Mouse (Mus musculus) erythroblast, adult 5-6 weeks (primary cell): Measurements from ENCODE around the gene Otx2. TPM values are rescaled to one million over a fixed set of nuclear protein-coding genes. Genes with fewer than 3 reads are reported as not detected.
"Not testable (repeated sequence)": the region's sequence is repeated elsewhere in the genome, so short reads cannot be mapped to it uniquely, and the experiment has no call there.

Source experiments
- ATAC-seq: replicated peaks from 2 replicates; pipeline ENCODE4 v1.8.0; 2016; ENCODE audit warnings: moderate number of reproducible peaks, mild to moderate bottlenecking, moderate TSS enrichment, inconsistent platforms; ENCODE audit not compliant: poor library complexity, low FRiP score, severe bottlenecking
- total RNA-seq, 2 experiments: library from RNA; stranded (forward) in 1 of 2; stranded (reverse) in 1 of 2; fragments of 150-400 nt in 1 of 2; fragments of 200-764, 138-1000 nt in 1 of 2; gene quantifications; 2 replicates each; pipeline versions ENCODE4 v1.2.3 to v1.2.4; 2015 to 2017; ENCODE audit warnings: low replicate concordance in 2 of 2

The Otx2 gene
- total RNA-seq, 2 experiments from 2014 or later = not detected

DNA sequence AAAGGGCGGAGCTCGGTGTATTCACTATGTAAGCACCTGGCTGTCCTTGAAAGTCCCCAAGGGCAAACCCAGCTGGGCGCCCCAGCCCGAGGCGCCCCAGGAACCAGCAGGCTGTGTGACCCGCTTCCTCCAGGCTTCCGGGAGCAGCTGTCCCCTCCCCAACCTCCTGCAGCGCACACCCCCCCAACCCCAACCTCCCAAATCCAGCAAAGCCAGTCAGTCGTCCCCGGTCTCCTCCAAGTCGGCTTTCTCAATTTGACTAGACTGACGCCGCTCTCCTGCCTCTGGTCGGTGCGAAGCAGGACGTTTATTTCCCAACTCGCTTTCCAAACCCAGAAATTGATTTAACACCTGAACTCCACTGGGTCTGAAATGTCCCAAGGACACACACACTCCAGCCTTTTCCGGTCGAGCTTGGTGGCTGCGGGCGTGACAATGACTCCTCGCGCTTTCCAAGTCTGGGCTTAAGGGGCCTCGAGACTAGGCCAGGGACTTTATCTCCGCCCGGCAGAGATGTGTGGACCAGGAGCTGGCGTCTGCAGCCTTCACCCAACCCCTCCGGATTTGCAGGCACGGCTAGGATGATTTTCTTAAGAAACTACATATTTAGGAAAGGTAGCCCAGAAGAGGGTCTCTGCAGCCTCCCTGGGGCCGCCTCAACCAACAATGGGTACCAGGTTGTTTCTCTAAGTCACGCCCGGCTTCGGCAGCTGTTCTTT, 18.4 kb downstream of the Otx2 start:
- no peak for ATAC-seq

DNA sequence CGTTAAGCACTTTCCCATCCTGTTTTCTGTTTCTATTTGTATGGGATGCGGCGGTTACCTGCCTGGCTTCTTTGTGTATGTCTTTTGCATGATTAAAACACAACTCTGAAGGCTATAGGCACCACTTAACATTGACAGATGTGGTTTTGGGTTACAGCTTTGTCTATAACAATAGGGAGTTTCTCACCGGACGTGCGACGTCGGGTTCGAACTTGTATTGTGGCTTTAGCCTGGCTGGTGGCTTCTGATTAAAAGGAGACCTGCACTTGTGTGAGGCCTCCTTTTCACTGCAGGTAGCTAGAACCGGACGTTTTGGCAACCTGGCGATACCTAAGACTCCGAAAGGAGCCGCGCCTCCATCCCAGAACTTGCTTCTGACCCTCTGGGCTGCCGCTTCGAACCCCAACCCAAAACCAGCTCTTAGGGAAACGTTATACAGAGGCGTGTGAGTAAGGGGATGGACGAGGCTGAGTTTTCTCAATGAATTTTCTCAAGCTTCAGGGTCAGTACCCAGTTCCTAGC, 19.0 kb downstream of the Otx2 start:
- ATAC-seq = no peak

DNA sequence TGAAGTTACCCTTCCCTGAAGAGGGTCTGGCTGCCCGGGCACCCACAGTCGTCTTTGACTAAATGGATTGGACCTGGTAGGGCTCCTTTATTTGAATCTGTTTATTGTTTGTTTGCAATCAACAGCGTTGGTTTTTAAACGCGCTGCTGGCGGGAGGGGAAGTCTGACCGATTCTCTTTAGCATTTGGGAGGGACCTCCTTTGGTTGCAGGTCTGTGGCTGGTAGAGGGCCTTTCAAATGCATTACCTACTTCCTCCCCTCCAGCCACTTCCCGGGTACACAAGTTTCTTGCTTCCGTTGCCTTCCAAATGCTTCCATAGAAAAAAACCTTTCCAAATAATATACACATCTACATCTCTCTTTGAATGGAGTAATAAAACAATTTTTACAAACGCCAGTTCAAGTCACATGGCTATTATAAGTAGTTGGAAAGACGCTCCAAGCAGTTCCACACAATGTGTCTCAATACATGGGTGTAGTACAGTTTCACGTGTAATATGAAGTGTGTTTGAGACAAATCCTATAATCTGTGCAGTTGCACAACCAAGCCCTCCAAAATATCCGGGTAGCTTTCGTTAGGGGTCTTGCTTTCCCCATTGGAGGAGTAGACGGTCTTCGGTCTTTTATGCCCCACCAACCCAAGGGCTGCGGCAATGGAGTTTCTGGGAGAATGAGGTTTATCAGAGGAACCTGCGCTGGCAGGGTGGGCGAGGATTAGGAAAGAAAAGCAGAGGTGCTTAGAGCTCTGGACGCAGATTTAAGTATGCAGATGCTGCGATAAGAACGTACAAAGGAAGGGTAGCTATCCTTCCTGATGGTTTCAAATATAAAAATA, 19.7 kb downstream of the Otx2 start:
- ATAC-seq = no peak

DNA sequence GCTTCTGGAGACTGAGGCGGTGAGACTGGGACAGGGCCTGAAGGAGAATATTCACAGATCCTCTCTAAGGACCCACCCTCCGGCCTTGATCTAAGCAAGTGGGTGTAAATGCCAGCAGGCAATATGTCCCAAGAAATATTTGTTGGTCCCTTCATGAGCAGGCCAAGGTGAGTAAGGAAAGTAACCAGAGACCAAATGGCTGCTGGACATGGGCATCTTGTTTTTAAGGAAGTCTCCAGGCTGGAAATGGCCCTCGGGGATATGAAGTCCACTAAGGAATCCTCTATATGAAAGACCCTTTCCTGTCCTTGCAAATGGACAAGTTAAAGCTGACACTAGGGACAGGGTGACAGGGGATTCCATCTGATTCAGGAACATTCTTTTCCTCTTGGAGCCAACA, 20.5 kb downstream of the Otx2 start:
- ATAC-seq = no peak

DNA sequence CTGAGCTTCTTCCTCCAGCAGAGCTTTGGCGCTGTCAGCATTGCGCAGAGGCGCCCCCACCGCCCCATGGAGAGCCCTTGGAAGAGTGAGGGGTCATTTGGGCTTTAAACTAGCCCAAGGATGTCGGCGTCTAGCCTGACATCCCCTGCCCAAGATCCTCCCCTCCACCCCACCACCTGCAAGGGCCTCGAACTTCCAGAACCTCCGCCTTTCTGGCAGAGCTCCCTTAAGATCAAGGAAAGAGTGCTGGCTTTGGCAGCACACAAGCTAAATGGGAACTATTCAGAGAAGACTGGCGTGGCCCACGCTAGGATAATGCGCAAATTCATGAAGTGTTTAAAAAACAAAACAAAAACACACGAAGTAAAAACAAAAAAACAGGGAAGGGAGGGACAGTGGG, 21.4 kb downstream of the Otx2 start:
- ATAC-seq = no peak

DNA sequence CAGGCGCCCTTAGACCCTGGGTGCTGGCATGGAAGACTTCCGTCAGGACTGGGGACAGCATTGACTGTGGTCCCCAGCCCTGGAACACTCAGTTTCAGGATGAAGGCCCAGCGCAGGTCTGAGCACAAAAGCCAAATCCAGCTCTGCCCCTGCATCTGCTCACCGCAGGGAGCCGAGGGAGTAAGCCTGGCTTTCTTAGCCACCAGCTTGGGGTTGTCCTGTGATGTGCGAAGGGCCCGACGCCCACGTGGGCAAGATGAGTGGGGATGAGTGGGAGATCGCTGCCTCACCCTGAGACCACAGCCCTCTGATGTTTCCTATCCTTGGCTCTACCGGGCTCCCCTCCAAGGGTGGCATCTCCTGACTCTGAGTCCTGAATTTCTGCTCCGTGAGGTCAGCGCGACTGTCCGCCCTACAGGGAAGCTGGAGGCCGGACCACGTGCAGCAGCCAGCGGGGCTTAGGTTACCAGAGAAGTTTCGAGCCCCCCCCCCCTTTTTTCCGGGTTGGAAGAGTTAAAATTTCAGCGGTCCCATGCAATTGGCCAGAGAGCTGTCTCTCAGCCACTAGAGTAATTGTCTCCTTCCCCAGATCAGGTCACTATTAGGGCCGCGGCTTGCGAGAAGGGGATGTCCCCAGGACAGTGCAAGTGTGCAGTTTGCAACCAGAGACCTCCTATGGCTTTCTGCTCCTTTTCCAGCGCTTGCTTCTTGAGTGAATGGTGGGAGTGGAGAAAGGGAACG, 22.0 kb downstream of the Otx2 start:
- no peak for ATAC-seq

DNA sequence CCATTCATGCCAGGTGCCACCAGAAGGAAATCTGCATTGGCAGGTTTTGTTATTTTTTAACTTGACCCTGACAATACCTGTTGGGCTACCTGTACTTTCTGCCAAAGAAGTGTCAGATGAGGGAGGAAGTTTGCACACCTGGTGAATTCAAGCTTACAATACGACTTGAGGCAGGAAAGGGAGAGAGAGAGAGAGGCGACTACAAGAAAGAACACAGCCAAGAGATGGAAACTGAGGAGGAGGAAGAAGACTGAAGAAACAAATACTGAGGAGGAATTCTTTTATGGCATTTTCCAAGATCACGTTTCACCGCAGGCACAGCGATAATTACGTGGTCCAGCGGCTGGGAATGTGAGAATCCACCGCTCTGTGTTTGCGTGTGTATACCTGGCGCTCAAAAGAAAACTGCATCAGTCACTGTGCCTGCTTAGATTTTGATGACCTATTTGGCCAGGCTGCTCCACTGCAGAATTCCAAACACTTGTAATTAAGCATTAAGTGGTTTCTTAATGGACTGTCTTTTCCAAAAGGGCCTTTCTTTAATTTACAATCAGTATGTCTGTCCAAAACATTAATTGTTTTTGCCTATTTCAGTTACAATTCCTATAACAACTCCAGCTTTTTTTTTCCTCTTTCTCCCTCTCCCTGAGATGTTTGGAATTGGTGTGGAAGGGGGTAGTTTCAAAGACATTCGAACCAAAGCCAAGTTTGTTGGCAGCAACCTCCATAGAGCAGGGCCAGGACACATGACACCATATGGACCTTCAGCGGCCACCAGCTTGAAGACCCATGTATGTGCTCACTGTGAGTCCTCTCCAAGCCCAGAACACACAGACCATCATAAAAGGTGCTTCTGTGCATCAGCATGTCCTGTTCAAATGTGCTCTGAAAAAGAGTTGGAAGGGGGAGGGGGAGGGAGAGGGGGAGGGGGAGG, 31.9 kb downstream of the Otx2 start:
- ATAC-seq = no peak

DNA sequence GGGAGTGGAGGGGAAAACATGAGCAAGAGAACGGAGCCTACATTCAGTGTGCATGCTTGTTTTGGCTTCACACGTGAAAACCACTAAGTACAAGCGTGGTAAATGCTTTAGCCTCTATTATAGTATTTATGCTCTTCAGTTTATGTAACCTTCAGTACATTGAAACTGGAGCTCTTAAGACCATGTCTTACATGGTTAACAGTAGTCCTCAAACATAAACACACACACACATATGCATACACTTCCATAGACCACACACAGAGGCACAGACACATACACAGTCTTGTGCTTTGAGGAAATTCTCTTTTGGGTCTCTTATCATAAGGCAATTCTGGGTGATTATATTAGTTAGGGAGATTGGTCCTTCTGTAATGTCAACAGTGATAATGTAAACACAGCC, 40.5 kb downstream of the Otx2 start:
- no peak for ATAC-seq

DNA sequence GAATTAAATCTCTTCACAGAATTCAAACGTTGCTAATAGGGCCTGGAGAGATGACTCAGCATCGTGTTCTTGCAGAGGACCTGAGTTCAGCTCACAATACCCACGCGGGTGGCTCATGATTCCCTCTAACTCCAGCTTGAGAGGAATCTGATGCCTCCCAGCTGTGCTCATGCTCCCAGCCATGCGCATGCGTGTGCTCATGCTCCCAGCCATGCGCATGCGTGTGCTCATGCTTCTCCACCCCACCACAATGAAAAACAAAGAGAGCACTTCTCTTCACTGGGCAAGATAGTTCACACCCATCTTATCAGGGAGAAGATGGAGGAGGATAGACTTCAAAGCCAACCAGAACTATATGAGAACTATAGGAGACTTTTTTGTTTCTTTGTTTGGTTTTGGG, 41.3 kb downstream of the Otx2 start:
- no peak for ATAC-seq

DNA sequence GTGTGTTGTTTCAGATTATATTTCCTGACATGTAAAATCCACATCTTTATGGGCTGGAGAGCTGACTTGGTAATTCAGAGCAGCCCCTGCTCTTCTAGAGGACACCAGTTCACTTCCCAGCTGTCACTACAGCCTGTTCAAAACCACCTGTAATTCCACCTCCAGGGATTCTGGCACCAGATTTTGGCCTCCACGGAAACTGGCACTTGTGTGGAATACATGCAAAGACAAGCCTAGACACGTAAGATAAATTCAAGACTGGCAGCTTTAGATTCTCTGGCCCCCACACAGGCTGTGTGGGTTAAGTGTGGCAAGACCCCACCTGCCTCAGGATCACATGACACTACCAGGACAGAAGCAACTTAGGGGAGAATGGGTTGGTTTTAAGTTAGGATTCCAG, 42.1 kb downstream of the Otx2 start:
- ATAC-seq = no peak

DNA sequence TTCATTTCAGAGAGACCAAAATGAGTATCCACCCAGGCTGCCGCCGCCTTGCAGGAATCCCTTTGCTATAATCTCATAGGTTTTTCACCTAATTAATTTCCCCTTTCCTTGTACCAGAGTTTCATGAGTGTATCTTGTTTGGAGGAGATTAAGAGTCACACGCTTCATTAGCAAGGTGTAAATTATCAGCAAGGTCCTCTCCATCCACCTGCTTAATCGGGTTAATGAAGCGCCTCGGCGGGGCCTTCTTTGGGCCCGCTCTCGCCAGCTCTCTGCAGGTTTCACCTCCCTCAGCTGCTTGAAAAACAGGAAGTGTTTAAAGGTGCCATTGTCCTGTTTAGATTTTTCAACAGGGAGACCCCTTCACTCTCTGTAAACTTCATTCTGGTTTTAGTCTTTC, 44.2 kb downstream of the Otx2 start:
- ATAC-seq = no peak

DNA sequence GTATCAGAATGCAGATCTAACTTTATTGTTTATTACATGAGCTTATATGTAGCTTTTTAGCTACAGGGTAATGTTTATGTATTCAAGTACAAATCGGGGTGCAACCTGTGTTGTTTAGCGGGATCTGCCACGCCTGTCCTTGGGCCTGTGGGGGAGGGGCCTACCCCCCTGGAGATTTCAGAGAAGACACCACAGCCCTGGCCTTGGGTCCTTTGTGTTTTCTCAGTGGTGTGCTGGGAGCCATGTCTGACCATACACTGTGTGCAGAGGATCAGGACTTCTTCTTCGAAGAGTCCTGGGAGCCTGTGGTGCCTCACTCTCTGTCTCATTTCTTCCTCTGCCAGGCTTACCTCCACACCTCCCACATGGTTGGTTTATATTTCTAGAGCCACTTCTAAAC, 47.3 kb downstream of the Otx2 start:
- ATAC-seq = no peak

DNA sequence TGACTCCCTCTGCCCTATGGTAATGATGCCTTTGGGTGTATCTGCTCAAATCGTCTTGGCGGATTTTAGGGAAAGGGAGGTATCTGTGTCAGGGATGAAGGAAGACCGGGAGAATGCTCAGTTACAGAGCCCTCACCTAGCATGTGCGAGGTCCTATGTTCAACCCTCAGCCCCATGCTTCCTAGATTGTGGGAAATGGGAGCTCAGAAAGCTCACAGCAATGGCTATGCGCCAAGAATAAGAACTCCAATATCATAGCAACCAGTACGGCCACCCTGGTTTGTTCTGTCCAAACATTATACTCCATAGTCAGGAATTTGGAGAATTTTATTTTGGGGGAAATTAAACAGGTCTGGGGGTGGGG, 48.3 kb downstream of the Otx2 start:
- no peak for ATAC-seq

DNA sequence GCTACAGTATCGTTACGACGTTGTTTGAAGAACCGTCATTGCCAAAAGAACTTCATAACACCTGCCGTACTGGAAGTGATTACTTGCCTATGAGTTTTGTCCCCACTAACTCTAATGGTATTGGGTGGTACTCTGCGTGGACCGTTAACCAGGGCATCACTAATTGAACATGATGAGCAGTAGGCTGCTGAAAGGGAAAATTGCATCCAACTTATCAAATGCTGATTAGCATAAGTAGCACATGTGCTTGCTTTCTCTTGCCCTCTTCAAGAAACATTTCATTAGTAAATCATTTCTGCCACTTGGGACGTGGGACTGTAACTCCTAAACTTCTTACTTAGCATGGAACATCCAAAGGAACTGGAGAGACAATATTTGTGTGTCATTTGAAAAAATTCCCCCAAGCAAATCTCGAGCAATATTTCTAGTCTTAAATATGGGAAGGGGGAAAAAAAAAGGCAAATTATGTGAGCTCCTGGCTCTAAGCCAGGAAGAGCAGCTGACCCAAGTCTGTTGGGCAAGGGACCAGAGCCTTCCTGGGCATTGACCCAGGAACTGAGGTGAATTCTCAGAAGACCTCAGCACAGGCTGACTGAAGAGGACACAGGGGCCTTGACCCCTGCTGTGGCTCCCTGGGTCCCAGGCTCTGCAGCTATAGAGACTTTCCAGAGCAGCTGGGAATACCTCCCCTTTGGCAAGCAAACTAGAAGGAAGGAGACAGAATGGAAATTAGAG, 48.9 kb downstream of the Otx2 start:
- ATAC-seq = no peak

DNA sequence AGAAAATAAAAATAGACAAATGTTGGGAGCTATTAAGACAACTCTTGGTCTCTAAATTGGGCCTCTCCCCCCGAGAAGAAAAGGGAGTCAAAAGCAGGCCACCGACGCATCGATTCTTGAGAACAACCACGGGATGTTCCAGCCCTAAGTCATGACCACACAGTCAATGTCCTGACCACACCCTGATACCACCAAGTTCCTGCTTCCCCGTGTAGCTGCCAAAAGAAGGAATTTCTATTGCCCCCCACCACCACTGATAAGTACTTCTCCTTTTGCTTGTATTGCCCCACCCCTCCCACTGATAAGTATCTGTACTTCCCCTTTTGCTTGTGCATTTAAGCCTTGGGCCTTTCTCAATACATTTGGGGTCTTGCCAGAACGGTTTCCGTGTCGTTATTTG, 50.9 kb downstream of the Otx2 start:
- ATAC-seq = not testable (repeated sequence)

DNA sequence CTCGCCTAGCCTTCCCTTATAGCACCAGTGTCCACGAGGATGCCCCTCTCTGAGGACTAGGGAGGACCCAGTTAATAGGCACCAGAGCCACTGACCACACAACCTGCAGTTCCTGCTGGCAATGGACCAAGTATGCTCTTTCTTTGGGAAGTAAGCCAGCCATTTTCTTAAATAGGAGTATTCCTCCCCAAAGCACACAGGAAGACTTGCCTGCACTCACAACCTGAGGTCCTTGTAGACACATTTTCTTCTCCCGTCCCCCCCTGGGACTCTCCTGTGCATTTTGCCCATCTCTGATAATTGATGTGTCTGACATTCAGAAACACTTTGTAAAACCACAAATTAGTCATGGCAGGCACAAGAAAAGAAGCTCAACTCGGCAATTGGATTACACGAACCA, 57.3 kb downstream of the Otx2 start:
- ATAC-seq = no peak

DNA sequence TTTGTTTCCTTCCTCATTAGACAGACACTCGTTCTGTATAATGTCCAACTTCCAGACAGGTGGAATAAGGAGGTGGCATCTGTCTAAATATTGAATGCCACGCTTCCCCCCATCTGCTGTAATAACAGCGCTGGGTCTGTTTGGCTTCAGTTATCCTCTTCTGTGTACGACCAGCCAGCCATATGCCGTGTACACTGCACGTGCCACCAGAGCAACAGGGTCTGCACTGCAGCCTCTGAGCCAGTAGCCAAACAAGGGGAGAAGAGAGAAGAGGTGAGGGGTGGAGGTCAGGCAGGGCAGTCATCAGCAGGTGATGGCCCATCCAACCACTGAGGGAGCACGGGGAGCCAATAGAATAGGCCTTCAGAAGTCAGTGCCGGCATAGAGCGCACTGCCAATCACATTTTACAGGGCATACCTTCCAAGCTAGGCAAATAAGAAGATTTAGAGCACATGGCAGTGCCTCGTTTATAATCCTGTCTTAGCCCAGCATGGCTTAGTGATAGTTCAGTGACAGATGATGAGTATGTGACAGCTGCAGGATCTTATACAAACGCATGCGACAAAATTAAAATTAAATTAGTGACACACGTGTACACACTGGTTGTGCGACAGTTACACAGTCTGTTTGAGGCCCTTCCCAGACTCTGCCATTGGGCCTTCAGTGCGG, 64.8 kb downstream of the Otx2 start:
- no peak for ATAC-seq
